Mouse (Mus musculus): Measurements from ENCODE around the gene Cd9.

GRCm38 (mm10) chr6:125430358-125430958 lies 64.1 kb downstream of the Cd9 start:
- TF ChIP-seq CTCF (IDR thresholded peaks at IDR 0.05; ENCODE audit: extremely low read depth, insufficient read depth, insufficient read length, insufficient replicate concordance) (no peak), POLR2A (IDR thresholded peaks at IDR 0.05; ENCODE audit: low read depth, low read length) (no peak)

All from spleen, adult 2 months (tissue).